Mouse (Mus musculus): ENCODE data around the gene Adcy9.

DNA sequence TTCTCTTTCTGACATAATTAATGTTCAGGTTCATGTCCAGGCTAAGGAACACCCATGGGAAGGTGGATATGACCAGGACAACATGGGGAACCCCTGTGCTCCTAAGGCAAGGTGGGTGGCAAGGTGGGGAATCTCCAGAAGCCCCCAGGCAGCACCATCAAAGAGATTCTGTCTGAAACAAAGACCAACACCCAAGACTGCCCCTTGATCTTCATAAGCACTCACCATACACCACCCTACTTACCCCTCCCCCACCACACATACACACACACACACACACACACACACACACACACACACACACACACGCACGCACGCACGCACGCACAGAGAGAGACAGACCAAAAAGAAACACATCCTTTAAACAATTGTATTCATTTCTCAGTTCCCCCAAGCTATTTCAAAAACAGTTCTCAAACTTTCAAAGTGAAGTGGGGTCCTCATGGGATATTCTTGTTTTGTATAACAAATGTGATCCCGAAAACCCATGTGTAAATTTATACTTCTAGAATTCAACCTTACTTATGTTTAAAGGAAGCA lies 14.2 kb downstream of the Adcy9 start:
- TF ChIP-seq CTCF (IDR thresholded peaks at IDR 0.05; ENCODE audit: borderline replicate concordance, extremely low read depth, insufficient read depth, insufficient read length): no peak
- TF ChIP-seq POLR2A (IDR thresholded peaks at IDR 0.05; ENCODE audit: borderline replicate concordance, extremely low read depth, insufficient read depth, insufficient read length, poor library complexity, severe bottlenecking): no peak
